8 mouse cellular contexts compared by ENCODE assay signal in the genomic region with DNA sequence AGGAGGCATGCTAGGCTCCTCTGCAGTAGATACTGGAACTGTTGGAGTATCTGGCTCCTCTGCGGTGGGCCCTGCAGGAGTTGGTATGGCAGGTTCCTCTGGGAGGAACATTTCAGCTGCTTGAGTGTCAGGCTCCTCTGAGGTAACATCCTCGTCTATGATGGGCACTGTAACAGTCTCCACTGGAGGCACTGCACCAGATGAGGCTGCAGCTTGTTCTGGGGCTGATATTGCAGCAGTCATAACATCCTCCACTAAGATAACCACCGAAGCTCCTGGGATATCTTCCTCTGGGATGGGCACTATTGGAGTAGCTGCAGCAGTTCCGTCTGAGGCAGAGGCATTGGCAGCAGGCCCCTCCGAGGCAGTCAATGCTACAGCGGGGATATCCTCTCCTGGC.
DNase-seq lines count a peak whose midpoint lies in the region; ATAC-seq lines count a peak whose summit lies in the region.

No protein-coding gene starts in this region.

- H3K27me3 ChIP-seq in heart, embryonic 13.5 days (replicated peaks): no peaks in the 10 kb centered on the region
- H3K27me3 ChIP-seq in embryonic facial prominence, embryonic 11.5 days (ENCODE audit: control insufficient read depth, insufficient read depth, low read length): no peaks in the 10 kb centered on the region
- no peaks in the 10 kb centered on the region for H3K27me3 ChIP-seq in hindbrain, embryonic 13.5 days
- no peaks in the 10 kb centered on the region for H3K27me3 ChIP-seq in midbrain, embryonic 11.5 days (ENCODE audit: control insufficient read depth, insufficient read depth, low read length)

- intact Hi-C loops in heart, postnatal 10 days (cut with DNase I): no loop called here

- H3K27ac ChIP-seq in heart, embryonic 13.5 days (replicated peaks): peak overlapping the region; percentile 99; the same call in 1 of the 2 replicates
- no peak overlapping the region for H3K27ac ChIP-seq in embryonic facial prominence, embryonic 11.5 days (replicated peaks; ENCODE audit: low read depth, low read length)
- H3K27ac ChIP-seq in hindbrain, embryonic 13.5 days: peak overlapping the region; percentile 67; the same call in 1 of the 2 replicates
- H3K27ac ChIP-seq in midbrain, embryonic 11.5 days (ENCODE audit: low read depth, low read length): no peak overlapping the region

- peak overlapping the region; percentile 67 for H3K9ac ChIP-seq in heart, embryonic 13.5 days
- H3K9ac ChIP-seq in embryonic facial prominence, embryonic 11.5 days (replicated peaks; ENCODE audit: low read length): no peak overlapping the region
- H3K9ac ChIP-seq in hindbrain, embryonic 13.5 days: peak overlapping the region; percentile 61; the same call in 1 of the 2 replicates
- no peak overlapping the region for H3K9ac ChIP-seq in midbrain, embryonic 11.5 days (ENCODE audit: low read length)

- H3K4me3 ChIP-seq in heart, embryonic 13.5 days: peak overlapping the region; percentile 86
- no peak overlapping the region; the same call in 1 of the 2 replicates for H3K4me3 ChIP-seq in embryonic facial prominence, embryonic 11.5 days (ENCODE audit: low read depth, low read length)
- H3K4me3 ChIP-seq in hindbrain, embryonic 13.5 days: peak overlapping the region; percentile 3
- 0 out of 2 replicates have a peak overlapping the region, but pooled peaks have one; percentile 1 for H3K4me3 ChIP-seq in midbrain, embryonic 11.5 days (ENCODE audit: low read depth, low read length)

- peaks cover 85% of the 10 kb centered on the region for H3K4me1 ChIP-seq in heart, embryonic 13.5 days
- H3K4me1 ChIP-seq in embryonic facial prominence, embryonic 11.5 days (ENCODE audit: control insufficient read depth, insufficient read depth, low read length): 0 out of 2 replicates have a peak, but pooled peaks cover 3% of the 10 kb centered on the region
- peaks cover 83% of the 10 kb centered on the region for H3K4me1 ChIP-seq in hindbrain, embryonic 13.5 days (replicated peaks)
- H3K4me1 ChIP-seq in midbrain, embryonic 11.5 days (ENCODE audit: control insufficient read depth, insufficient read depth, low read length): peaks cover 46% of the 10 kb centered on the region

- no peak for DNase-seq in heart, postnatal 10 days
- no peak for DNase-seq in embryonic facial prominence, embryonic 11.5 days (ENCODE audit: low spot score)
- DNase-seq in midbrain, embryonic 11.5 days (ENCODE audit: low spot score, missing footprints): no peak
- DNase-seq in cerebellum, adult 18-20 months: no peak
- no peak for DNase-seq in cerebellum, adult 9-11 months

- ATAC-seq in heart, embryonic 13.5 days (ENCODE audit: extremely low read depth, insufficient number of reproducible peaks, low FRiP score, low TSS enrichment): no peak
- no peak for ATAC-seq in embryonic facial prominence, embryonic 11.5 days (replicated peaks; ENCODE audit: insufficient number of reproducible peaks, low FRiP score, low TSS enrichment, low read depth)
- no peak for ATAC-seq in hindbrain, embryonic 13.5 days (ENCODE audit: low FRiP score)
- no peak for ATAC-seq in midbrain, embryonic 11.5 days (ENCODE audit: low FRiP score)
- ATAC-seq in frontal cortex, adult (ENCODE audit: low TSS enrichment): no peak

- WGBS in heart, embryonic 13.5 days: 41% methylated on average over 6 of the region's 6 CpGs
- 85% methylated on average over 6 of the region's 6 CpGs for WGBS in embryonic facial prominence, embryonic 11.5 days
- WGBS in hindbrain, embryonic 13.5 days: 57% methylated on average over 6 of the region's 6 CpGs
- WGBS in midbrain, embryonic 11.5 days: 83% methylated on average over 6 of the region's 6 CpGs

- H3K9me3 ChIP-seq in heart, embryonic 13.5 days: no peaks in the 10 kb centered on the region
- no peaks in the 10 kb centered on the region for H3K9me3 ChIP-seq in embryonic facial prominence, embryonic 11.5 days (replicated peaks; ENCODE audit: control insufficient read depth, low read length)
- no peaks in the 10 kb centered on the region for H3K9me3 ChIP-seq in hindbrain, embryonic 13.5 days
- H3K9me3 ChIP-seq in midbrain, embryonic 11.5 days (ENCODE audit: control insufficient read depth, low read length): no peaks in the 10 kb centered on the region

- H3K36me3 ChIP-seq in heart, embryonic 13.5 days: peaks cover 31% of the 10 kb centered on the region
- H3K36me3 ChIP-seq in embryonic facial prominence, embryonic 11.5 days (replicated peaks; ENCODE audit: control insufficient read depth, insufficient read depth, low read depth, low read length): no peaks in the 10 kb centered on the region
- 0 out of 2 replicates have a peak, but pooled peaks cover 4% of the 10 kb centered on the region for H3K36me3 ChIP-seq in hindbrain, embryonic 13.5 days
- no peaks in the 10 kb centered on the region; the same call in 1 of the 2 replicates for H3K36me3 ChIP-seq in midbrain, embryonic 11.5 days (ENCODE audit: control insufficient read depth, insufficient read depth, low read length)

- peak overlapping the region; percentile 79 for H3K4me2 ChIP-seq in heart, embryonic 13.5 days
- peak overlapping the region; percentile 8; the same call in 1 of the 2 replicates for H3K4me2 ChIP-seq in embryonic facial prominence, embryonic 11.5 days (ENCODE audit: low read depth, low read length)
- peak overlapping the region; percentile 38 for H3K4me2 ChIP-seq in hindbrain, embryonic 13.5 days
- peak overlapping the region; percentile 33 for H3K4me2 ChIP-seq in midbrain, embryonic 11.5 days

Comparison
In these comparisons a context has a peak if more than half of its experiments do, and no peak if none do; other contexts are left out.
1. H3K27ac ChIP-seq: peak in heart, embryonic 13.5 days (single experiment) and hindbrain, embryonic 13.5 days (single experiment); none in embryonic facial prominence, embryonic 11.5 days (single experiment) and midbrain, embryonic 11.5 days (single experiment).
2. H3K4me2 ChIP-seq: peak in every context shown above with its lines; median percentile 79 in heart, embryonic 13.5 days; 38 in hindbrain, embryonic 13.5 days; 33 in midbrain, embryonic 11.5 days; 8 in embryonic facial prominence, embryonic 11.5 days.
3. H3K9ac ChIP-seq: peak in heart, embryonic 13.5 days (single experiment) and hindbrain, embryonic 13.5 days (single experiment); none in embryonic facial prominence, embryonic 11.5 days (single experiment) and midbrain, embryonic 11.5 days (single experiment).